Mouse (Mus musculus) erythroblast, embryonic 14.5 days (primary cell): ENCODE results near the gene Arl6ip4. TPM values are rescaled to one million over a fixed set of nuclear protein-coding genes. Genes with fewer than 3 reads are reported as not detected.

Experiments used
- H3K27me3 ChIP-seq: 2 replicates; pipeline ENCODE4 v1.6.1; 2012; ENCODE audit warnings: inconsistent platforms; ENCODE audit not compliant: control insufficient read depth
- H3K36me3 ChIP-seq: 2 replicates; pipeline ENCODE4 v1.6.1; 2012; ENCODE audit warnings: mild to moderate bottlenecking, inconsistent platforms; ENCODE audit not compliant: control insufficient read depth
- H3K4me1 ChIP-seq: 2 replicates; pipeline ENCODE4 v1.6.1; 2012; ENCODE audit warnings: inconsistent platforms; ENCODE audit not compliant: control insufficient read depth
- H3K4me3 ChIP-seq: replicated peaks from 2 replicates; pipeline ENCODE3; 2012; ENCODE audit warnings: moderate library complexity, mild to moderate bottlenecking, inconsistent platforms
- H3K9me3 ChIP-seq: 2 replicates; pipeline ENCODE4 v1.6.1; 2012; ENCODE audit warnings: low read length, inconsistent platforms, mixed read lengths; ENCODE audit not compliant: control insufficient read depth
- GATA1 ChIP-seq: IDR thresholded peaks from 2 replicates; pipeline ENCODE4 v1.6.1; 2012; ENCODE audit warnings: low read length, inconsistent platforms, mixed read lengths
- TAL1 ChIP-seq: IDR thresholded peaks from 3 replicates; pipeline ENCODE4 v1.6.1; 2012; ENCODE audit warnings: low read length, inconsistent platforms, mixed read lengths
- polyA plus RNA-seq: library from polyadenylated mRNA; stranded (reverse); fragments of >175 nt; gene quantifications from 2 replicates; pipeline ENCODE4 v1.2.3, GENCODE M21; 2012

The Arl6ip4 gene
- polyA plus RNA-seq, 1 experiment: 14.6 TPM

- TF ChIP-seq TAL1 (no peak), GATA1 (no peak)
Observed at GRCm38 (mm10) chr5:124125093-124125492, 9.2 kb downstream of the Arl6ip4 start.

DNA sequence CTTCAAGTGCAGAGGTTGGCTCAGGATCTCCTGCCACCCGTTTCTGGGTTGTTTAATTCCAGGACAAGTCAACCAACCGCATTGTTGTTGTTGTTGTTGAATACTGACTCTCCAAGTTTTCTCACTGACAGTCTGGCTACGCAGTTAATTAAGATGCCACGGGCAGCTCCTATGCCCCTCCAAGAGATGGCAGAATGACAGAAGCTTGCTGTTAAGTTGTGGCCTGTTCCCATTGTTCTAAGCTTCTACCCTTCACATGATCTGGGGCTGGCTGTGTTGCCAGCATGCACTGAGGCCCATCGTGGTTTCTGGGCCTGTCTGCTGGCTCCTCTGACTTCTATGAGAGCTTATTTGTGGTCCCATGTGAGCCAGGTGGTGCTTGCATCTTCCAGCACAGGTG lies 18.4 kb downstream of the Arl6ip4 start:
- H3K4me1 ChIP-seq: peaks cover 11% of the 10 kb centered on the region; the same call in 1 of the 2 replicates
- H3K4me3 ChIP-seq: no peak overlapping the region
- H3K9me3 ChIP-seq: no peaks in the 10 kb centered on the region
- TF ChIP-seq GATA1 (no peak), TAL1 (no peak)
- peaks cover 46% of the 10 kb centered on the region for H3K36me3 ChIP-seq
- no peaks in the 10 kb centered on the region for H3K27me3 ChIP-seq

More at GRCm38 (mm10) chr5:124125093-124125492, 9.2 kb downstream of the Arl6ip4 start:
- H3K9me3 ChIP-seq: no peaks in the 10 kb centered on the region
- no peak overlapping the region for H3K4me3 ChIP-seq
- no peaks in the 10 kb centered on the region for H3K4me1 ChIP-seq
- H3K36me3 ChIP-seq: peaks cover 80% of the 10 kb centered on the region
- no peaks in the 10 kb centered on the region for H3K27me3 ChIP-seq

DNA sequence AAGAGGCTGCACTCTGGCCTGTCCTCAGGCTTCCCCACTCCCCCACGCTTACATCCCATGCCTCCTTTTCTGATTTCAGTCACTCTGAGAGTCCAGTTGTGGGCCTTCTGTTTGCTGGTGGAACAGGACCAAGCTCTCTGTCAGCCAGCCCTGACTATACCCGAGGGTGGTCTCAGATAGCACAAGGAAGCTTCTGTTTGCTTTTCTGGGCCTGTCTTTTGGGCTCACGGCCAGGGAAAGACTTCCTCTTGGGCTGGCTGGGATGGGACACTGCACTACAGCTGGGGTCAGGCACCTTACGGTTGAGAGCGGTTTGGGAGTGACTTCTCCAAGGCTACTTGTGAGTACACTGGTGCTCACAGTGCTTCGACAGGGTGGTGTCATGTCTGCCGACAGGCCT lies 22.2 kb downstream of the Arl6ip4 start:
- no peak overlapping the region for H3K4me3 ChIP-seq
- TF ChIP-seq GATA1: no peak
- TF ChIP-seq TAL1: no peak
- H3K9me3 ChIP-seq: peaks cover 3% of the 10 kb centered on the region
- H3K36me3 ChIP-seq: peaks cover 31% of the 10 kb centered on the region
- peaks cover 11% of the 10 kb centered on the region; the same call in 1 of the 2 replicates for H3K4me1 ChIP-seq
- no peaks in the 10 kb centered on the region for H3K27me3 ChIP-seq

- no peaks in the 10 kb centered on the region for H3K27me3 ChIP-seq
- H3K9me3 ChIP-seq: no peaks in the 10 kb centered on the region
- H3K4me3 ChIP-seq: no peak overlapping the region
- TF ChIP-seq TAL1 (no peak), GATA1 (no peak)
- H3K4me1 ChIP-seq: no peaks in the 10 kb centered on the region; the same call in 1 of the 2 replicates
- peaks cover 5% of the 10 kb centered on the region for H3K36me3 ChIP-seq
Observed at GRCm38 (mm10) chr5:124149028-124149427, 33.1 kb downstream of the Arl6ip4 start.

- TF ChIP-seq TAL1: no peak
- no peak for TF ChIP-seq GATA1
- Histone ChIP-seq H3K4me1 (no peaks in the 10 kb centered on the region; the same call in 1 of the 2 replicates), H3K36me3 (peaks cover 5% of the 10 kb centered on the region), H3K4me3 (no peak overlapping the region), H3K27me3 (no peaks in the 10 kb centered on the region), H3K9me3 (no peaks in the 10 kb centered on the region)
Observed at GRCm38 (mm10) chr5:124150895-124151294, 35.0 kb downstream of the Arl6ip4 start.

DNA sequence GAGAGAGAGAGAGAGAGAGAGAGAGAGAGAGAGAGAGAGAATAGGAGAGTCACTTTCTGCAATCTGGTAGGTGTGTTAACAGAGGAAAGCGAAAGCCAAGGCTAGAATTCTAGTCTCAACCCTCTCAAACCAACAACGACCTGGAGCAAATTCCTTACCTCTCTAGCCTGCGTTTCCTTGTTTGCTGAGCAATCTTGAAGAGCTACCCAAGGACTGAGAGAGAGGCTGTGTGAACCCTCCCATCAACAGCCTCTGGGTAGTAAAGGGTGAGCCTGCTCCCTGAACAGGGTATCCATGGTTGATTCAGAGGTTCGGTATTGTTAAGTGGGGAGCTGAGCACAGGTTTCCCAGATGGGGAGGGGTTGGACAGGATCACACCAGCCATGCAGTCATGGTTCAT lies 36.8 kb downstream of the Arl6ip4 start:
- Histone ChIP-seq H3K36me3 (peaks cover 4% of the 10 kb centered on the region), H3K4me3 (no peak overlapping the region), H3K4me1 (no peaks in the 10 kb centered on the region; the same call in 1 of the 2 replicates), H3K27me3 (no peaks in the 10 kb centered on the region), H3K9me3 (no peaks in the 10 kb centered on the region)
- TF ChIP-seq TAL1: no peak
- no peak for TF ChIP-seq GATA1

- no peak for TF ChIP-seq TAL1
- TF ChIP-seq GATA1: no peak
- H3K36me3 ChIP-seq: peaks cover 2% of the 10 kb centered on the region
- H3K27me3 ChIP-seq: no peaks in the 10 kb centered on the region
- no peaks in the 10 kb centered on the region for H3K9me3 ChIP-seq
- no peak overlapping the region for H3K4me3 ChIP-seq
- no peaks in the 10 kb centered on the region for H3K4me1 ChIP-seq
Observed at GRCm38 (mm10) chr5:124155943-124156342, 40.1 kb downstream of the Arl6ip4 start.

GRCm38 (mm10) chr5:124158305-124158704 lies 42.4 kb downstream of the Arl6ip4 start:
- no peaks in the 10 kb centered on the region for H3K27me3 ChIP-seq
- H3K4me3 ChIP-seq: no peak overlapping the region
- peaks cover 2% of the 10 kb centered on the region; the same call in 1 of the 2 replicates for H3K4me1 ChIP-seq
- H3K9me3 ChIP-seq: no peaks in the 10 kb centered on the region
- TF ChIP-seq GATA1: no peak
- no peak for TF ChIP-seq TAL1
- H3K36me3 ChIP-seq: no peaks in the 10 kb centered on the region; the same call in none of the 2 replicates

- H3K4me1 ChIP-seq: peaks cover 2% of the 10 kb centered on the region; the same call in 1 of the 2 replicates
- H3K9me3 ChIP-seq: no peaks in the 10 kb centered on the region
- no peak for TF ChIP-seq GATA1
- TF ChIP-seq TAL1: no peak
- no peaks in the 10 kb centered on the region for H3K27me3 ChIP-seq
- no peaks in the 10 kb centered on the region; the same call in 1 of the 2 replicates for H3K36me3 ChIP-seq
- no peak overlapping the region for H3K4me3 ChIP-seq
Observed at GRCm38 (mm10) chr5:124159453-124159852, 43.6 kb downstream of the Arl6ip4 start.

DNA sequence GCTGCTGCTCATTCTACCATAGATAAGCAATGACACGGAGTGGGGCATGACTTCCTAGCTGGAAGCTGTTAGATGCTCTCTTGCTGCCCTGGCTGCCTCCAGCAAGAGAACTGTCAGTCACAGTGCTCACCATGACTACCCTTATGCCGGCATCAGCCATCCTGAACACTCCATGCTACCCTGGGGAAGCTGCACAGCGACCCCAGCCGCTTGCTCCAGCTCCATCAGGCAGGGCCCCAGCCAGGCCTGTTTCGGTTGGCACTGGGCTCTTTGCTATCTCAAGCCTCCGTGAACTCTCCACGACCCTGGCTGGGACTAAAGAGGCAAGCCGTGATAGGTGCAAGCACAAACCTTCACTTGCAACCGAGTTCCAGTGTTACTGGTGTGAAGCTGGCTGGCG lies 45.9 kb downstream of the Arl6ip4 start:
- H3K4me3 ChIP-seq: no peak overlapping the region
- H3K9me3 ChIP-seq: no peaks in the 10 kb centered on the region
- no peaks in the 10 kb centered on the region; the same call in 1 of the 2 replicates for H3K36me3 ChIP-seq
- no peaks in the 10 kb centered on the region for H3K27me3 ChIP-seq
- peaks cover 14% of the 10 kb centered on the region for H3K4me1 ChIP-seq
- no peak for TF ChIP-seq TAL1
- no peak for TF ChIP-seq GATA1
